Mouse (Mus musculus) brain, adult 2 months (tissue): ENCODE measurements around the gene Lrrc15.
A peak's percentile ranks its signal among the peaks of the same experiment; 100 is the strongest.

Experiments
- DNase-seq: peaks from one replicate; pipeline ENCODE4 v3.0.0; 2011; ENCODE audit warnings: low read depth, low spot score

Lrrc15 gene

GRCm38 (mm10) chr16:30282844-30283495, at the start of gene Lrrc15:
Lrrc15 (minus strand) TSS chr16:30283256.
- no peak for DNase-seq

- peak; percentile 68 for DNase-seq
Observed at GRCm38 (mm10) chr16:30314236-30314635, 31.2 kb upstream of the Lrrc15 start.

GRCm38 (mm10) chr16:30310647-30311046, 27.6 kb upstream of the Lrrc15 start, which contains the start of gene Gp5:
Gp5 (minus strand) TSS chr16:30310779.
- no peak for DNase-seq

- DNase-seq = no peak
Observed at GRCm38 (mm10) chr16:30310171-30310515, 27.1 kb upstream of the Lrrc15 start.

GRCm38 (mm10) chr16:30309395-30310170, 26.5 kb upstream of the Lrrc15 start:
- peak; percentile 55 for DNase-seq

- DNase-seq = peak; percentile 94
Observed at GRCm38 (mm10) chr16:30308616-30309394, 25.7 kb upstream of the Lrrc15 start.

GRCm38 (mm10) chr16:30307961-30308615, 25.0 kb upstream of the Lrrc15 start:
- DNase-seq = no peak

- DNase-seq = no peak
Observed at GRCm38 (mm10) chr16:30307306-30307705, 24.2 kb upstream of the Lrrc15 start.

GRCm38 (mm10) chr16:30306102-30306501, 23.0 kb upstream of the Lrrc15 start:
- DNase-seq = no peak

- no peak for DNase-seq
Observed at GRCm38 (mm10) chr16:30304236-30304635, 21.2 kb upstream of the Lrrc15 start.

- DNase-seq = no peak
Observed at GRCm38 (mm10) chr16:30303411-30303810, 20.4 kb upstream of the Lrrc15 start.

- DNase-seq = no peak
Observed at GRCm38 (mm10) chr16:30302686-30303085, 19.6 kb upstream of the Lrrc15 start.

- no peak for DNase-seq
Observed at GRCm38 (mm10) chr16:30299711-30300277, 16.7 kb upstream of the Lrrc15 start.

- DNase-seq = no peak
Observed at GRCm38 (mm10) chr16:30297450-30297849, 14.4 kb upstream of the Lrrc15 start.

GRCm38 (mm10) chr16:30296601-30297275, 13.7 kb upstream of the Lrrc15 start:
- DNase-seq = no peak

- no peak for DNase-seq
Observed at GRCm38 (mm10) chr16:30295106-30295505, 12.1 kb upstream of the Lrrc15 start.

- DNase-seq = no peak
Observed at GRCm38 (mm10) chr16:30290436-30290835, 7.4 kb upstream of the Lrrc15 start.

- DNase-seq = no peak
Observed at GRCm38 (mm10) chr16:30285701-30286100, 2.6 kb upstream of the Lrrc15 start.

- peak; percentile 52 for DNase-seq
Observed at GRCm38 (mm10) chr16:30283743-30284337, 784 bp upstream of the Lrrc15 start.

GRCm38 (mm10) chr16:30280676-30281297, 2.3 kb downstream of the Lrrc15 start:
- no peak for DNase-seq
